Mouse (Mus musculus): ENCODE results near the gene Gpr146. TPM values are rescaled to one million over a fixed set of nuclear protein-coding genes. Genes with fewer than 3 reads are reported as not detected.
A peak's percentile ranks its signal among the peaks of the same experiment; 100 is the strongest.

Gpr146 gene
- total and polyA plus RNA-seq, 2 experiments = 36.5 to 70.7 TPM

GRCm38 (mm10) chr5:139397359-139397916 is 19.9 kb downstream of the Gpr146 start:
- Histone ChIP-seq H3K27me3 (ENCODE audit: control insufficient read depth, insufficient read depth, low read length) (no peaks in the 10 kb centered on the region), H3K4me1 (ENCODE audit: control insufficient read depth, insufficient read depth, low read length) (peaks cover 11% of the 10 kb centered on the region), H3K4me3 (ENCODE audit: insufficient read depth, low read depth, low read length) (no peak overlapping the region), H3K27ac (replicated peaks; ENCODE audit: insufficient read depth, low read depth, low read length) (no peak overlapping the region), H3K79me2 (ENCODE audit: control insufficient read depth, insufficient read depth, low read length) (peaks cover 4% of the 10 kb centered on the region), H3K36me3 (ENCODE audit: control insufficient read depth, insufficient read depth, low read length) (peaks cover 1% of the 10 kb centered on the region; the same call in 1 of the 2 replicates), H3K9ac (ENCODE audit: low read depth, low read length) (no peak overlapping the region)
- DNase-seq (ENCODE audit: extremely low read depth, low read depth, low spot score) = no peak
- WGBS = 80% methylated on average over 4 of the region's 4 CpGs
- TF ChIP-seq POLR2A (IDR thresholded peaks at IDR 0.05; ENCODE audit: extremely low read depth, insufficient read depth, low read length) = no peak
- no peak for TF ChIP-seq CTCF (IDR thresholded peaks at IDR 0.05; ENCODE audit: low read depth, low read length)

- 29% methylated on average over 5 of the region's 5 CpGs for WGBS
- Histone ChIP-seq H3K4me1 (ENCODE audit: control insufficient read depth, insufficient read depth, low read length) (peaks cover 8% of the 10 kb centered on the region), H3K4me3 (ENCODE audit: insufficient read depth, low read depth, low read length) (no peak overlapping the region), H3K79me2 (ENCODE audit: control insufficient read depth, insufficient read depth, low read length) (no peaks in the 10 kb centered on the region), H3K36me3 (ENCODE audit: control insufficient read depth, insufficient read depth, low read length) (no peaks in the 10 kb centered on the region; the same call in 1 of the 2 replicates), H3K27ac (replicated peaks; ENCODE audit: insufficient read depth, low read depth, low read length) (peak overlapping the region; percentile 19), H3K9ac (ENCODE audit: low read depth, low read length) (no peak overlapping the region), H3K27me3 (ENCODE audit: control insufficient read depth, insufficient read depth, low read length) (no peaks in the 10 kb centered on the region)
- peak; percentile 96 for DNase-seq (ENCODE audit: extremely low read depth, low read depth, low spot score)
- TF ChIP-seq CTCF (IDR thresholded peaks at IDR 0.05; ENCODE audit: low read depth, low read length) (peak; percentile 91), POLR2A (IDR thresholded peaks at IDR 0.05; ENCODE audit: extremely low read depth, insufficient read depth, low read length) (no peak)
Measured at GRCm38 (mm10) chr5:139397959-139398753, 20.7 kb downstream of the Gpr146 start.

GRCm38 (mm10) chr5:139398786-139399185 is 21.3 kb downstream of the Gpr146 start:
- no peak overlapping the region for H3K27ac ChIP-seq (replicated peaks; ENCODE audit: insufficient read depth, low read depth, low read length)
- H3K4me3 ChIP-seq (ENCODE audit: insufficient read depth, low read depth, low read length) = no peak overlapping the region
- H3K9ac ChIP-seq (ENCODE audit: low read depth, low read length) = peak overlapping the region; percentile 2; the same call in 1 of the 2 replicates
- no peaks in the 10 kb centered on the region for H3K79me2 ChIP-seq (ENCODE audit: control insufficient read depth, insufficient read depth, low read length)
- DNase-seq (ENCODE audit: extremely low read depth, low read depth, low spot score) = no peak
- TF ChIP-seq POLR2A (IDR thresholded peaks at IDR 0.05; ENCODE audit: extremely low read depth, insufficient read depth, low read length) = no peak
- TF ChIP-seq CTCF (IDR thresholded peaks at IDR 0.05; ENCODE audit: low read depth, low read length) = no peak
- peaks cover 8% of the 10 kb centered on the region for H3K4me1 ChIP-seq (ENCODE audit: control insufficient read depth, insufficient read depth, low read length)
- no peaks in the 10 kb centered on the region for H3K27me3 ChIP-seq (ENCODE audit: control insufficient read depth, insufficient read depth, low read length)
- no peaks in the 10 kb centered on the region for H3K36me3 ChIP-seq (ENCODE audit: control insufficient read depth, insufficient read depth, low read length)
- WGBS = 62% methylated on average over 5 of the region's 5 CpGs

GRCm38 (mm10) chr5:139399991-139400390 is 22.5 kb downstream of the Gpr146 start:
- H3K9ac ChIP-seq (ENCODE audit: low read depth, low read length) = no peak overlapping the region
- peaks cover 8% of the 10 kb centered on the region for H3K4me1 ChIP-seq (ENCODE audit: control insufficient read depth, insufficient read depth, low read length)
- H3K36me3 ChIP-seq (ENCODE audit: control insufficient read depth, insufficient read depth, low read length) = no peaks in the 10 kb centered on the region
- WGBS = 93% methylated on average over 14 of the region's 14 CpGs
- TF ChIP-seq CTCF (IDR thresholded peaks at IDR 0.05; ENCODE audit: low read depth, low read length) (no peak), POLR2A (IDR thresholded peaks at IDR 0.05; ENCODE audit: extremely low read depth, insufficient read depth, low read length) (no peak)
- H3K79me2 ChIP-seq (ENCODE audit: control insufficient read depth, insufficient read depth, low read length) = no peaks in the 10 kb centered on the region
- no peak overlapping the region for H3K27ac ChIP-seq (replicated peaks; ENCODE audit: insufficient read depth, low read depth, low read length)
- DNase-seq (ENCODE audit: extremely low read depth, low read depth, low spot score) = no peak
- H3K27me3 ChIP-seq (ENCODE audit: control insufficient read depth, insufficient read depth, low read length) = no peaks in the 10 kb centered on the region
- no peak overlapping the region for H3K4me3 ChIP-seq (ENCODE audit: insufficient read depth, low read depth, low read length)

GRCm38 (mm10) chr5:139402106-139402505 is 24.6 kb downstream of the Gpr146 start:
- peaks cover 8% of the 10 kb centered on the region for H3K4me1 ChIP-seq (ENCODE audit: control insufficient read depth, insufficient read depth, low read length)
- H3K27ac ChIP-seq (replicated peaks; ENCODE audit: insufficient read depth, low read depth, low read length) = no peak overlapping the region
- no peak overlapping the region for H3K4me3 ChIP-seq (ENCODE audit: insufficient read depth, low read depth, low read length)
- TF ChIP-seq CTCF (IDR thresholded peaks at IDR 0.05; ENCODE audit: low read depth, low read length) (no peak), POLR2A (IDR thresholded peaks at IDR 0.05; ENCODE audit: extremely low read depth, insufficient read depth, low read length) (no peak)
- no peaks in the 10 kb centered on the region for H3K27me3 ChIP-seq (ENCODE audit: control insufficient read depth, insufficient read depth, low read length)
- no peak overlapping the region for H3K9ac ChIP-seq (ENCODE audit: low read depth, low read length)
- H3K36me3 ChIP-seq (ENCODE audit: control insufficient read depth, insufficient read depth, low read length) = no peaks in the 10 kb centered on the region
- no peak for DNase-seq (ENCODE audit: extremely low read depth, low read depth, low spot score)
- WGBS = 78% methylated on average over 2 of the region's 2 CpGs
- no peaks in the 10 kb centered on the region for H3K79me2 ChIP-seq (ENCODE audit: control insufficient read depth, insufficient read depth, low read length)
